Mouse (Mus musculus): Measurements from ENCODE around the gene Cd300lf. TPM values are rescaled to one million over a fixed set of nuclear protein-coding genes. Genes with fewer than 3 reads are reported as not detected.

Cd300lf gene
- polyA plus RNA-seq, 1 experiment from 2014 or later: 9.3 TPM

GRCm38 (mm10) chr11:115104769-115105563, 28.8 kb downstream of the Cd300lf start:
- H3K4me3 ChIP-seq (ENCODE audit: low read depth, low read length): no peak overlapping the region
- no peak for TF ChIP-seq CTCF (IDR thresholded peaks at IDR 0.05; ENCODE audit: low read depth)
- no peak for TF ChIP-seq EP300 (IDR thresholded peaks at IDR 0.05; ENCODE audit: low read depth)
- WGBS (ENCODE audit: insufficient replicate concordance): 64% methylated on average over 8 of the region's 8 CpGs
- H3K4me2 ChIP-seq (ENCODE audit: low read depth, low read length): no peak overlapping the region
- no peaks in the 10 kb centered on the region for H3K4me1 ChIP-seq (ENCODE audit: insufficient read depth)
- H3K9ac ChIP-seq (replicated peaks): no peak overlapping the region
- H3K27me3 ChIP-seq (ENCODE audit: insufficient read depth, low read length): no peaks in the 10 kb centered on the region
- DNase-seq (no peak), ATAC-seq (no peak)
- no peaks in the 10 kb centered on the region for H3K36me3 ChIP-seq (replicated peaks; ENCODE audit: insufficient read depth, low read length)
- no peaks in the 10 kb centered on the region for H3K9me3 ChIP-seq (ENCODE audit: low read length)
- H3K27ac ChIP-seq (ENCODE audit: low read depth): no peak overlapping the region

- H3K9ac ChIP-seq (replicated peaks): no peak overlapping the region
- no peak for ATAC-seq
- 78% methylated on average over 25 of the region's 25 CpGs for WGBS (ENCODE audit: insufficient replicate concordance)
These were observed 30.1 kb downstream of the Cd300lf start for GRCm38 (mm10) chr11:115103470-115104413.

GRCm38 (mm10) chr11:115102116-115102515, 31.7 kb downstream of the Cd300lf start:
- H3K9ac ChIP-seq (replicated peaks): no peak overlapping the region
- no peak overlapping the region for H3K4me3 ChIP-seq (ENCODE audit: low read depth, low read length)
- TF ChIP-seq CTCF (IDR thresholded peaks at IDR 0.05; ENCODE audit: low read depth) (no peak), EP300 (IDR thresholded peaks at IDR 0.05; ENCODE audit: low read depth) (no peak)
- DNase-seq (no peak), ATAC-seq (no peak)
- no peaks in the 10 kb centered on the region for H3K27me3 ChIP-seq (ENCODE audit: insufficient read depth, low read length)
- no peaks in the 10 kb centered on the region for H3K36me3 ChIP-seq (replicated peaks; ENCODE audit: insufficient read depth, low read length)
- H3K4me2 ChIP-seq (ENCODE audit: low read depth, low read length): no peak overlapping the region
- no peaks in the 10 kb centered on the region for H3K9me3 ChIP-seq (ENCODE audit: low read length)
- H3K4me1 ChIP-seq (ENCODE audit: insufficient read depth): no peaks in the 10 kb centered on the region
- no peak overlapping the region for H3K27ac ChIP-seq (ENCODE audit: low read depth)
- 81% methylated on average over 9 of the region's 9 CpGs for whole genome bisulfite sequencing (ENCODE audit: insufficient replicate concordance)

More at GRCm38 (mm10) chr11:115103470-115104413, 30.1 kb downstream of the Cd300lf start:
- Histone ChIP-seq H3K4me3 (ENCODE audit: low read depth, low read length) (no peak overlapping the region), H3K36me3 (replicated peaks; ENCODE audit: insufficient read depth, low read length) (no peaks in the 10 kb centered on the region), H3K27me3 (ENCODE audit: insufficient read depth, low read length) (no peaks in the 10 kb centered on the region), H3K4me1 (ENCODE audit: insufficient read depth) (no peaks in the 10 kb centered on the region), H3K4me2 (ENCODE audit: low read depth, low read length) (no peak overlapping the region), H3K9me3 (ENCODE audit: low read length) (no peaks in the 10 kb centered on the region), H3K27ac (ENCODE audit: low read depth) (no peak overlapping the region)
- DNase-seq: no peak
- no peak for TF ChIP-seq EP300 (IDR thresholded peaks at IDR 0.05; ENCODE audit: low read depth)
- no peak for TF ChIP-seq CTCF (IDR thresholded peaks at IDR 0.05; ENCODE audit: low read depth)

GRCm38 (mm10) chr11:115101615-115102051, 32.2 kb downstream of the Cd300lf start:
- no peak overlapping the region for H3K9ac ChIP-seq (replicated peaks)
- ATAC-seq (no peak), DNase-seq (no peak)
- TF ChIP-seq CTCF (IDR thresholded peaks at IDR 0.05; ENCODE audit: low read depth): no peak
- no peak for TF ChIP-seq EP300 (IDR thresholded peaks at IDR 0.05; ENCODE audit: low read depth)
- H3K4me2 ChIP-seq (ENCODE audit: low read depth, low read length): no peak overlapping the region
- H3K36me3 ChIP-seq (replicated peaks; ENCODE audit: insufficient read depth, low read length): no peaks in the 10 kb centered on the region
- no peaks in the 10 kb centered on the region for H3K9me3 ChIP-seq (ENCODE audit: low read length)
- H3K4me1 ChIP-seq (ENCODE audit: insufficient read depth): no peaks in the 10 kb centered on the region
- no peaks in the 10 kb centered on the region for H3K27me3 ChIP-seq (ENCODE audit: insufficient read depth, low read length)
- H3K4me3 ChIP-seq (ENCODE audit: low read depth, low read length): no peak overlapping the region
- H3K27ac ChIP-seq (ENCODE audit: low read depth): no peak overlapping the region
- WGBS (ENCODE audit: insufficient replicate concordance): 62% methylated on average over 6 of the region's 6 CpGs

GRCm38 (mm10) chr11:115100741-115101140, 33.1 kb downstream of the Cd300lf start:
- TF ChIP-seq CTCF (IDR thresholded peaks at IDR 0.05; ENCODE audit: low read depth): no peak
- no peak for TF ChIP-seq EP300 (IDR thresholded peaks at IDR 0.05; ENCODE audit: low read depth)
- Histone ChIP-seq H3K4me3 (ENCODE audit: low read depth, low read length) (no peak overlapping the region), H3K27ac (ENCODE audit: low read depth) (no peak overlapping the region), H3K27me3 (ENCODE audit: insufficient read depth, low read length) (no peaks in the 10 kb centered on the region), H3K4me2 (ENCODE audit: low read depth, low read length) (no peak overlapping the region), H3K4me1 (ENCODE audit: insufficient read depth) (no peaks in the 10 kb centered on the region), H3K9ac (replicated peaks) (no peak overlapping the region), H3K36me3 (replicated peaks; ENCODE audit: insufficient read depth, low read length) (no peaks in the 10 kb centered on the region), H3K9me3 (ENCODE audit: low read length) (no peaks in the 10 kb centered on the region)
- 72% methylated on average over 7 of the region's 7 CpGs for WGBS (ENCODE audit: insufficient replicate concordance)
- no peak for DNase-seq
- ATAC-seq: no peak

- WGBS (ENCODE audit: insufficient replicate concordance): 70% methylated on average over 5 of the region's 5 CpGs
- TF ChIP-seq CTCF (IDR thresholded peaks at IDR 0.05; ENCODE audit: low read depth): no peak
- TF ChIP-seq EP300 (IDR thresholded peaks at IDR 0.05; ENCODE audit: low read depth): no peak
- H3K9me3 ChIP-seq (ENCODE audit: low read length): no peaks in the 10 kb centered on the region
- ATAC-seq: no peak
- no peaks in the 10 kb centered on the region for H3K36me3 ChIP-seq (replicated peaks; ENCODE audit: insufficient read depth, low read length)
- H3K27me3 ChIP-seq (ENCODE audit: insufficient read depth, low read length): no peaks in the 10 kb centered on the region
- H3K4me2 ChIP-seq (ENCODE audit: low read depth, low read length): no peak overlapping the region
- no peaks in the 10 kb centered on the region for H3K4me1 ChIP-seq (ENCODE audit: insufficient read depth)
- H3K9ac ChIP-seq (replicated peaks): no peak overlapping the region
- H3K4me3 ChIP-seq (ENCODE audit: low read depth, low read length): no peak overlapping the region
- no peak for DNase-seq
- no peak overlapping the region for H3K27ac ChIP-seq (ENCODE audit: low read depth)
These were observed 33.7 kb downstream of the Cd300lf start for GRCm38 (mm10) chr11:115100032-115100621.
